Mouse (Mus musculus) hindbrain, embryonic 13.5 days (tissue): ENCODE data around the gene Mbd6. TPM values are rescaled to one million over a fixed set of nuclear protein-coding genes. Genes with fewer than 3 reads are reported as not detected.
A peak's percentile ranks its signal among the peaks of the same experiment; 100 is the strongest.
"Not testable (repeated sequence)": the region's sequence is repeated elsewhere in the genome, so short reads cannot be mapped to it uniquely, and the experiment has no call there.

Source experiments
- ATAC-seq: fragments of 200-750 bp; cut with Nextera tagmentation; 2 replicates; pipeline ENCODE4 v1.8.0; 2017; ENCODE audit warnings: moderate TSS enrichment; ENCODE audit not compliant: low FRiP score
- H3K27ac ChIP-seq: fragments of 300-500 bp; sonication (generic); 2 replicates; pipeline ENCODE4 v1.5.1; 2015; ENCODE audit warnings: inconsistent platforms, mild to moderate bottlenecking, moderate library complexity
- H3K27me3 ChIP-seq: fragments of 300-500 bp; sonication (generic); 2 replicates; pipeline ENCODE4 v1.6.1; 2015; ENCODE audit warnings: mild to moderate bottlenecking, inconsistent platforms
- H3K36me3 ChIP-seq: fragments of 300-500 bp; sonication (generic); 2 replicates; pipeline ENCODE4 v1.6.1; 2015; ENCODE audit warnings: mild to moderate bottlenecking, inconsistent platforms
- H3K4me1 ChIP-seq: fragments of 300-500 bp; sonication (generic); replicated peaks from 2 replicates; pipeline ENCODE4 v1.6.1; 2015; ENCODE audit warnings: inconsistent platforms
- H3K4me2 ChIP-seq: fragments of 300-500 bp; sonication (generic); 2 replicates; pipeline ENCODE4 v1.6.1; 2015; ENCODE audit warnings: inconsistent platforms, mild to moderate bottlenecking, moderate library complexity
- H3K4me3 ChIP-seq: fragments of 300-500 bp; sonication (generic); 2 replicates; pipeline ENCODE4 v1.5.1; 2015; ENCODE audit warnings: mild to moderate bottlenecking, inconsistent platforms
- H3K9ac ChIP-seq: fragments of 300-500 bp; sonication (generic); 2 replicates; pipeline ENCODE4 v1.6.1; 2015; ENCODE audit warnings: mild to moderate bottlenecking, inconsistent platforms
- H3K9me3 ChIP-seq: fragments of 300-500 bp; sonication (generic); 2 replicates; pipeline ENCODE4 v1.6.1; 2016; ENCODE audit warnings: inconsistent platforms
- WGBS: fragments of 180-500 bp; shearing (Covaris S2); methylation state at CpG from one replicate; pipeline ENCODE4 v1.1.7; 2015; 5-methylcytosine and 5-hydroxymethylcytosine counted together
- polyA plus RNA-seq: library from polyadenylated mRNA; unstranded; fragments of >200 nt; fragmentation: Nextera tagmentation; extraction: Ambion mirVana; gene quantifications from 2 replicates; pipeline ENCODE4 v1.2.1, GENCODE M21; 2015

Gene Mbd6
- polyA plus RNA-seq, 1 experiment from 2014 or later, result 16.5 TPM

- Histone ChIP-seq H3K27me3 (no peaks in the 10 kb centered on the region), H3K27ac (peak within 1 kb of the TSS; percentile 85), H3K9me3 (no peaks in the 10 kb centered on the region), H3K9ac (peak within 1 kb of the TSS; percentile 85), H3K36me3 (peaks cover 27% of the 10 kb centered on the region), H3K4me2 (peak within 1 kb of the TSS; percentile 82), H3K4me1 (peaks cover 14% of the 10 kb centered on the region), H3K4me3 (peak within 1 kb of the TSS; percentile 70)
- peak; percentile 96 for ATAC-seq
- WGBS, result under 1% methylated on average over 65 of the region's 65 CpGs
Measured at GRCm38 (mm10) chr10:127311476-127312355, 22.9 kb upstream of the Mbd6 start, which contains the start of gene Mars. TSS of gene Mars (minus strand) at chr10:127311786.

- Histone ChIP-seq H3K4me1 (peaks cover 14% of the 10 kb centered on the region), H3K9me3 (no peaks in the 10 kb centered on the region), H3K36me3 (peaks cover 36% of the 10 kb centered on the region), H3K4me2 (peak overlapping the region; percentile 82), H3K27ac (peak overlapping the region; percentile 85), H3K9ac (peak overlapping the region; percentile 85), H3K4me3 (peak overlapping the region; percentile 70), H3K27me3 (no peaks in the 10 kb centered on the region)
- 40% methylated on average over 23 of the region's 23 CpGs for WGBS
- ATAC-seq, result peak; percentile 38
Measured at GRCm38 (mm10) chr10:127310523-127311475, 22.0 kb upstream of the Mbd6 start.

GRCm38 (mm10) chr10:127309167-127309566 lies 20.3 kb upstream of the Mbd6 start:
- not testable (repeated sequence) for H3K9ac ChIP-seq, ATAC-seq, H3K9me3 ChIP-seq, H3K4me2 ChIP-seq, H3K27ac ChIP-seq, H3K27me3 ChIP-seq, H3K4me3 ChIP-seq
- 93% methylated on average over 3 of the region's 3 CpGs for WGBS
- Histone ChIP-seq H3K4me1 (peaks cover 14% of the 10 kb centered on the region), H3K36me3 (peaks cover 52% of the 10 kb centered on the region)

- Histone ChIP-seq H3K9me3 (no peaks in the 10 kb centered on the region), H3K36me3 (peaks cover 93% of the 10 kb centered on the region), H3K4me3 (no peak overlapping the region), H3K27ac (no peak overlapping the region), H3K4me2 (no peak overlapping the region), H3K4me1 (no peaks in the 10 kb centered on the region), H3K9ac (no peak overlapping the region), H3K27me3 (no peaks in the 10 kb centered on the region)
- 96% methylated on average over 11 of the region's 11 CpGs for WGBS
- no peak for ATAC-seq
Measured at GRCm38 (mm10) chr10:127303136-127303535, 14.3 kb upstream of the Mbd6 start.

- Histone ChIP-seq H3K36me3 (peaks cover 93% of the 10 kb centered on the region), H3K27me3 (no peaks in the 10 kb centered on the region), H3K9ac (no peak overlapping the region), H3K4me1 (no peaks in the 10 kb centered on the region), H3K4me2 (no peak overlapping the region), H3K9me3 (no peaks in the 10 kb centered on the region), H3K27ac (no peak overlapping the region), H3K4me3 (no peak overlapping the region)
- WGBS, result 90% methylated on average over 6 of the region's 6 CpGs
- ATAC-seq, result no peak
Measured at GRCm38 (mm10) chr10:127300361-127300760, 11.5 kb upstream of the Mbd6 start.

- H3K27me3 ChIP-seq, result no peaks in the 10 kb centered on the region
- H3K9ac ChIP-seq, result no peak overlapping the region
- H3K36me3 ChIP-seq, result peaks cover 84% of the 10 kb centered on the region
- 93% methylated on average over 16 of the region's 16 CpGs for WGBS
- H3K9me3 ChIP-seq, result no peaks in the 10 kb centered on the region
- no peak overlapping the region for H3K4me3 ChIP-seq
- no peak overlapping the region for H3K4me2 ChIP-seq
- H3K27ac ChIP-seq, result no peak overlapping the region
- H3K4me1 ChIP-seq, result peaks cover 16% of the 10 kb centered on the region
- ATAC-seq, result no peak
Measured at GRCm38 (mm10) chr10:127297015-127297871, 8.4 kb upstream of the Mbd6 start.

GRCm38 (mm10) chr10:127295986-127296794 lies 7.4 kb upstream of the Mbd6 start:
- H3K27me3 ChIP-seq, result no peaks in the 10 kb centered on the region
- peaks cover 74% of the 10 kb centered on the region for H3K36me3 ChIP-seq
- 92% methylated on average over 24 of the region's 24 CpGs for WGBS
- H3K4me1 ChIP-seq, result peaks cover 26% of the 10 kb centered on the region
- H3K9ac ChIP-seq, result no peak overlapping the region
- H3K4me2 ChIP-seq, result no peak overlapping the region
- no peak for ATAC-seq
- H3K9me3 ChIP-seq, result no peaks in the 10 kb centered on the region
- no peak overlapping the region for H3K4me3 ChIP-seq
- no peak overlapping the region for H3K27ac ChIP-seq

GRCm38 (mm10) chr10:127294895-127295510 lies 6.2 kb upstream of the Mbd6 start:
- no peak overlapping the region for H3K4me2 ChIP-seq
- 94% methylated on average over 10 of the region's 10 CpGs for WGBS
- no peak overlapping the region for H3K4me3 ChIP-seq
- no peaks in the 10 kb centered on the region for H3K9me3 ChIP-seq
- peaks cover 29% of the 10 kb centered on the region for H3K4me1 ChIP-seq
- no peak overlapping the region for H3K9ac ChIP-seq
- H3K27me3 ChIP-seq, result no peaks in the 10 kb centered on the region
- no peak for ATAC-seq
- H3K27ac ChIP-seq, result no peak overlapping the region
- H3K36me3 ChIP-seq, result peaks cover 63% of the 10 kb centered on the region

GRCm38 (mm10) chr10:127293590-127294113 lies 4.8 kb upstream of the Mbd6 start:
- H3K9me3 ChIP-seq, result no peaks in the 10 kb centered on the region
- H3K4me2 ChIP-seq, result no peak overlapping the region
- H3K4me3 ChIP-seq, result no peak overlapping the region
- no peak overlapping the region for H3K9ac ChIP-seq
- peaks cover 50% of the 10 kb centered on the region for H3K36me3 ChIP-seq
- WGBS, result 92% methylated on average over 3 of the region's 3 CpGs
- no peaks in the 10 kb centered on the region for H3K27me3 ChIP-seq
- H3K27ac ChIP-seq, result no peak overlapping the region
- ATAC-seq, result no peak
- peaks cover 38% of the 10 kb centered on the region for H3K4me1 ChIP-seq

- WGBS, result 94% methylated on average over 6 of the region's 6 CpGs
- Histone ChIP-seq H3K9ac (peak overlapping the region; percentile 81; the same call in 1 of the 2 replicates), H3K4me1 (peaks cover 38% of the 10 kb centered on the region), H3K9me3 (no peaks in the 10 kb centered on the region), H3K4me2 (peak overlapping the region; percentile 92; the same call in 1 of the 2 replicates), H3K36me3 (peaks cover 49% of the 10 kb centered on the region), H3K27ac (no peak overlapping the region), H3K27me3 (no peaks in the 10 kb centered on the region), H3K4me3 (no peak overlapping the region)
- ATAC-seq, result no peak
Measured at GRCm38 (mm10) chr10:127292987-127293538, 4.2 kb upstream of the Mbd6 start.
